Mouse (Mus musculus) forebrain, postnatal 0 days (tissue): ENCODE measurements around the gene Sephs2. TPM values are rescaled to one million over a fixed set of nuclear protein-coding genes. Genes with fewer than 3 reads are reported as not detected.

Experiments
- ATAC-seq: fragments of 200-750 bp; cut with Nextera tagmentation; 2 replicates; pipeline ENCODE4 v1.8.0; 2017; ENCODE audit warnings: mild to moderate bottlenecking, moderate library complexity
- DNase-seq: peaks from one replicate; pipeline ENCODE4 v3.0.0-alpha.2; 2015
- H3K27ac ChIP-seq: fragments of 300-500 bp; sonication (generic); 2 replicates; pipeline ENCODE4 v1.5.1; 2014; ENCODE audit warnings: low read depth, mild to moderate bottlenecking, antibody characterized with exemption, low read length, moderate library complexity, mixed read lengths
- H3K27me3 ChIP-seq: fragments of 300-500 bp; sonication (generic); 2 replicates; pipeline ENCODE4 v1.6.1; 2014; ENCODE audit warnings: mild to moderate bottlenecking, low read length, mixed read lengths; ENCODE audit not compliant: insufficient read depth
- H3K36me3 ChIP-seq: fragments of 300-500 bp; sonication (generic); 2 replicates; pipeline ENCODE4 v1.6.1; 2014; ENCODE audit warnings: mild to moderate bottlenecking, moderate library complexity; ENCODE audit not compliant: insufficient read depth
- H3K4me1 ChIP-seq: fragments of 300-500 bp; sonication (generic); 2 replicates; pipeline ENCODE4 v1.6.1; 2014; ENCODE audit warnings: antibody characterized with exemption; ENCODE audit not compliant: insufficient read depth
- H3K4me2 ChIP-seq: fragments of 300-500 bp; sonication (generic); 2 replicates; pipeline ENCODE4 v1.6.1; 2014; ENCODE audit warnings: low read depth, mild to moderate bottlenecking, moderate library complexity
- H3K4me3 ChIP-seq: fragments of 300-500 bp; sonication (generic); 2 replicates; pipeline ENCODE4 v1.5.1; 2014; ENCODE audit warnings: low read depth, low read length, mixed read lengths
- H3K9ac ChIP-seq: fragments of 300-500 bp; sonication (generic); 2 replicates; pipeline ENCODE4 v1.6.1; 2014; ENCODE audit warnings: mild to moderate bottlenecking
- H3K9me3 ChIP-seq: fragments of 300-500 bp; sonication (generic); 2 replicates; pipeline ENCODE4 v1.6.1; 2016; ENCODE audit warnings: low read length
- CTCF ChIP-seq: sonication (generic); IDR thresholded peaks from 2 replicates; pipeline ENCODE4 v1.5.1; 2016; ENCODE audit warnings: antibody characterized with exemption, control low read depth, low read depth
- WGBS: fragments of 180-500 bp; shearing (Covaris S2); extraction: QIAGEN DNeasy Blood & Tissue Kit; methylation state at CpG from one replicate; pipeline ENCODE4 v1.1.7; 2014; 5-methylcytosine and 5-hydroxymethylcytosine counted together
- polyA plus RNA-seq: library from polyadenylated mRNA; unstranded; fragments of >200 nt; fragmentation: Nextera tagmentation; extraction: Ambion mirVana; gene quantifications from 2 replicates; pipeline ENCODE4 v1.2.1, GENCODE M21; 2015
- total RNA-seq: library from RNA; depleted of rRNA; stranded (reverse); fragments of >200 nt; gene quantifications from 2 replicates; pipeline ENCODE4 v1.2.3, GENCODE M21; 2014; rRNA removed

The Sephs2 gene
- total and polyA plus RNA-seq, 2 experiments from 2014 or later, result 78.0 to 83.5 TPM

GRCm38 (mm10) chr7:127225147-127225995 is 48.5 kb downstream of the Sephs2 start:
- Histone ChIP-seq H3K36me3 (no peaks in the 10 kb centered on the region; the same call in 1 of the 2 replicates), H3K4me2 (no peak overlapping the region), H3K9ac (no peak overlapping the region), H3K4me3 (no peak overlapping the region), H3K27ac (no peak overlapping the region), H3K27me3 (no peaks in the 10 kb centered on the region), H3K9me3 (no peaks in the 10 kb centered on the region), H3K4me1 (peaks cover 4% of the 10 kb centered on the region)
- DNase-seq (no peak), ATAC-seq (no peak)
- no peak for TF ChIP-seq CTCF
- 89% methylated on average over 11 of the region's 11 CpGs for WGBS

- H3K36me3 ChIP-seq, result no peaks in the 10 kb centered on the region; the same call in 1 of the 2 replicates
- DNase-seq, result no peak
- 93% methylated on average over 6 of the region's 6 CpGs for WGBS
- no peak overlapping the region for H3K27ac ChIP-seq
- no peak for ATAC-seq
- no peak overlapping the region for H3K9ac ChIP-seq
- no peaks in the 10 kb centered on the region for H3K9me3 ChIP-seq
- no peaks in the 10 kb centered on the region for H3K27me3 ChIP-seq
- no peak overlapping the region for H3K4me2 ChIP-seq
- no peak for TF ChIP-seq CTCF
- no peak overlapping the region for H3K4me3 ChIP-seq
- no peaks in the 10 kb centered on the region for H3K4me1 ChIP-seq
These were observed 49.2 kb downstream of the Sephs2 start for GRCm38 (mm10) chr7:127224616-127225015.

- WGBS, result 88% methylated on average over 6 of the region's 6 CpGs
- no peaks in the 10 kb centered on the region for H3K4me1 ChIP-seq
- no peaks in the 10 kb centered on the region for H3K27me3 ChIP-seq
- no peak overlapping the region for H3K4me2 ChIP-seq
- no peak overlapping the region for H3K27ac ChIP-seq
- TF ChIP-seq CTCF, result no peak
- DNase-seq (no peak), ATAC-seq (no peak)
- H3K9ac ChIP-seq, result no peak overlapping the region
- H3K36me3 ChIP-seq, result no peaks in the 10 kb centered on the region
- no peaks in the 10 kb centered on the region for H3K9me3 ChIP-seq
- H3K4me3 ChIP-seq, result no peak overlapping the region
These were observed 50.1 kb downstream of the Sephs2 start for GRCm38 (mm10) chr7:127223515-127224478.

GRCm38 (mm10) chr7:127223106-127223505 is 50.7 kb downstream of the Sephs2 start:
- TF ChIP-seq CTCF, result no peak
- H3K9ac ChIP-seq, result no peak overlapping the region
- ATAC-seq (no peak), DNase-seq (no peak)
- H3K27me3 ChIP-seq, result no peaks in the 10 kb centered on the region
- H3K4me3 ChIP-seq, result no peak overlapping the region
- no peak overlapping the region for H3K27ac ChIP-seq
- H3K9me3 ChIP-seq, result no peaks in the 10 kb centered on the region
- H3K4me1 ChIP-seq, result no peaks in the 10 kb centered on the region
- H3K4me2 ChIP-seq, result no peak overlapping the region
- 95% methylated on average over 3 of the region's 3 CpGs for WGBS
- H3K36me3 ChIP-seq, result no peaks in the 10 kb centered on the region

Other genes with a start within 250 kb of the Sephs2 start
- 176 and 200 TPM in 2 replicates for gene Maz, start 247.0 kb downstream of the Sephs2 start, total RNA-seq
- 69.5 and 73.9 TPM in 2 replicates for gene Maz, start 247.0 kb downstream of the Sephs2 start, polyA plus RNA-seq
- 6.2 and 6.5 TPM in 2 replicates for gene Kif22, start 231.6 kb downstream of the Sephs2 start, total RNA-seq
- 16.6 and 17.3 TPM in 2 replicates for gene Kif22, start 231.6 kb downstream of the Sephs2 start, polyA plus RNA-seq
- not detected in 2 replicates for gene Zg16, start 186.7 kb downstream of the Sephs2 start, total RNA-seq
- not detected in 2 replicates for gene Zg16, start 186.7 kb downstream of the Sephs2 start, polyA plus RNA-seq
- 1.4 and 1.5 TPM in 2 replicates for gene AI467606, start 182.7 kb downstream of the Sephs2 start, total RNA-seq
- 1.1 and 1.3 TPM in 2 replicates for gene AI467606, start 182.7 kb downstream of the Sephs2 start, polyA plus RNA-seq
- 0.54 and 0.90 TPM in 2 replicates for gene Qprt, start 151.8 kb downstream of the Sephs2 start, total RNA-seq
- gene Qprt, start 151.8 kb downstream of the Sephs2 start, polyA plus RNA-seq, result 0.84 and 1.2 TPM in 2 replicates
- 0.14 and 0.15 TPM in 2 replicates for gene Spn, start 136.2 kb downstream of the Sephs2 start, total RNA-seq
- 0.10 TPM in 1 of 2 replicates, not detected in the other for gene Spn, start 136.2 kb downstream of the Sephs2 start, polyA plus RNA-seq
- 89.9 and 131 TPM in 2 replicates for gene Cd2bp2, start 78.0 kb downstream of the Sephs2 start, total RNA-seq
- 55.0 and 67.5 TPM in 2 replicates for gene Cd2bp2, start 78.0 kb downstream of the Sephs2 start, polyA plus RNA-seq
- 63.8 and 68.7 TPM in 2 replicates for gene Tbc1d10b, start 65.6 kb downstream of the Sephs2 start, total RNA-seq
- gene Tbc1d10b, start 65.6 kb downstream of the Sephs2 start, polyA plus RNA-seq, result 18.1 and 24.8 TPM in 2 replicates
- 0.52 and 1.6 TPM in 2 replicates for gene Mylpf, start 65.2 kb downstream of the Sephs2 start, total RNA-seq
- gene Mylpf, start 65.2 kb downstream of the Sephs2 start, polyA plus RNA-seq, result 1.8 and 3.2 TPM in 2 replicates
- gene Zfp553, start 41.0 kb downstream of the Sephs2 start, total RNA-seq, result 34.3 and 46.6 TPM in 2 replicates
- gene Zfp553, start 41.0 kb downstream of the Sephs2 start, polyA plus RNA-seq, result 29.8 and 35.9 TPM in 2 replicates
- gene Sept1, start 40.9 kb downstream of the Sephs2 start, total RNA-seq, result 6.5 and 8.0 TPM in 2 replicates
- gene Sept1, start 40.9 kb downstream of the Sephs2 start, polyA plus RNA-seq, result 5.6 and 6.7 TPM in 2 replicates
- gene Zfp771, start 29.8 kb downstream of the Sephs2 start, total RNA-seq, result 65.2 and 65.7 TPM in 2 replicates
- 75.1 and 75.9 TPM in 2 replicates for gene Zfp771, start 29.8 kb downstream of the Sephs2 start, polyA plus RNA-seq
- 90.8 and 122 TPM in 2 replicates for gene Dctpp1, start 13.3 kb downstream of the Sephs2 start, total RNA-seq
- gene Dctpp1, start 13.3 kb downstream of the Sephs2 start, polyA plus RNA-seq, result 138 and 183 TPM in 2 replicates
- gene Itgal, start 22.2 kb upstream of the Sephs2 start, total RNA-seq, result 0.62 and 0.76 TPM in 2 replicates
- 0.56 and 0.59 TPM in 2 replicates for gene Itgal, start 22.2 kb upstream of the Sephs2 start, polyA plus RNA-seq
- 29.5 and 31.7 TPM in 2 replicates for gene Zfp768, start 71.5 kb upstream of the Sephs2 start, total RNA-seq
- gene Zfp768, start 71.5 kb upstream of the Sephs2 start, polyA plus RNA-seq, result 9.8 and 10.0 TPM in 2 replicates
- 8.5 and 9.2 TPM in 2 replicates for gene Zfp747, start 102.0 kb upstream of the Sephs2 start, total RNA-seq
- gene Zfp747, start 102.0 kb upstream of the Sephs2 start, polyA plus RNA-seq, result 2.9 and 4.7 TPM in 2 replicates
- gene 9130019O22Rik, start 113.1 kb upstream of the Sephs2 start, total RNA-seq, result 3.2 and 4.6 TPM in 2 replicates
- 0.89 and 1.3 TPM in 2 replicates for gene 9130019O22Rik, start 113.1 kb upstream of the Sephs2 start, polyA plus RNA-seq
- 10.2 and 13.5 TPM in 2 replicates for gene E430018J23Rik, start 119.6 kb upstream of the Sephs2 start, total RNA-seq
- gene E430018J23Rik, start 119.6 kb upstream of the Sephs2 start, polyA plus RNA-seq, result 1.7 and 2.4 TPM in 2 replicates
- gene Zfp764, start 132.8 kb upstream of the Sephs2 start, total RNA-seq, result 5.9 and 7.2 TPM in 2 replicates
- 1.7 and 3.2 TPM in 2 replicates for gene Zfp764, start 132.8 kb upstream of the Sephs2 start, polyA plus RNA-seq
- 18.3 and 20.8 TPM in 2 replicates for gene Zfp688, start 148.0 kb upstream of the Sephs2 start, total RNA-seq
- gene Zfp688, start 148.0 kb upstream of the Sephs2 start, polyA plus RNA-seq, result 32.0 and 34.0 TPM in 2 replicates
- 10.0 and 11.5 TPM in 2 replicates for gene Zfp689, start 175.1 kb upstream of the Sephs2 start, total RNA-seq
- gene Zfp689, start 175.1 kb upstream of the Sephs2 start, polyA plus RNA-seq, result 6.7 and 9.0 TPM in 2 replicates
- gene Prr14, start 185.6 kb upstream of the Sephs2 start, total RNA-seq, result 29.0 and 36.1 TPM in 2 replicates
- 27.4 and 27.9 TPM in 2 replicates for gene Prr14, start 185.6 kb upstream of the Sephs2 start, polyA plus RNA-seq
- 23.7 and 31.9 TPM in 2 replicates for gene Fbrs, start 205.1 kb upstream of the Sephs2 start, total RNA-seq
- gene Fbrs, start 205.1 kb upstream of the Sephs2 start, polyA plus RNA-seq, result 6.6 and 10.6 TPM in 2 replicates
- gene Srcap, start 237.9 kb upstream of the Sephs2 start, total RNA-seq, result 29.3 and 39.9 TPM in 2 replicates
- gene Srcap, start 237.9 kb upstream of the Sephs2 start, polyA plus RNA-seq, result 12.6 and 23.7 TPM in 2 replicates
- gene Gm42715, start 245.5 kb upstream of the Sephs2 start, total RNA-seq, result 18.1 and 28.3 TPM in 2 replicates
- 6.1 and 10.3 TPM in 2 replicates for gene Gm42715, start 245.5 kb upstream of the Sephs2 start, polyA plus RNA-seq